Mouse (Mus musculus): ENCODE data around the gene Tbc1d8.

GRCm38 (mm10) chr1:39386456-39386855 is 92.1 kb downstream of the Tbc1d8 start:
- TF ChIP-seq POLR2AphosphoS2 (IDR thresholded peaks at IDR 0.05; ENCODE audit: insufficient read length, low read depth) (no peak), POLR2A (IDR thresholded peaks at IDR 0.05; ENCODE audit: insufficient read length, low read depth) (no peak), MAX (IDR thresholded peaks at IDR 0.05; ENCODE audit: low read depth) (no peak), CEBPB (IDR thresholded peaks at IDR 0.05; ENCODE audit: insufficient read depth, poor library complexity, severe bottlenecking) (no peak), TCF12 (IDR thresholded peaks at IDR 0.05; ENCODE audit: insufficient read depth, poor library complexity, severe bottlenecking) (no peak), MYOG (IDR thresholded peaks at IDR 0.05; ENCODE audit: control insufficient read depth in 1 of 3, insufficient read depth in 1 of 3, insufficient read length in 2 of 3, low read depth in 2 of 3) (no peak), E2F4 (IDR thresholded peaks at IDR 0.05; ENCODE audit: insufficient read depth) (no peak)

Measured in myocyte (in vitro differentiated cells).